Mouse (Mus musculus): ENCODE results near the gene Gnat3. TPM values are rescaled to one million over a fixed set of nuclear protein-coding genes. Genes with fewer than 3 reads are reported as not detected.
"Not testable (repeated sequence)": the region's sequence is repeated elsewhere in the genome, so short reads cannot be mapped to it uniquely, and the experiment has no call there.

The Gnat3 gene
- not detected for total RNA-seq (2021)

- no peak for DNase-seq (ENCODE audit: extremely low spot score in 1 of 2, low spot score in 1 of 2)
Measured at GRCm38 (mm10) chr5:17962249-17962648, at the start of gene Gnat3. Gene Gnat3 (plus strand): TSS chr5:17962549.

DNA sequence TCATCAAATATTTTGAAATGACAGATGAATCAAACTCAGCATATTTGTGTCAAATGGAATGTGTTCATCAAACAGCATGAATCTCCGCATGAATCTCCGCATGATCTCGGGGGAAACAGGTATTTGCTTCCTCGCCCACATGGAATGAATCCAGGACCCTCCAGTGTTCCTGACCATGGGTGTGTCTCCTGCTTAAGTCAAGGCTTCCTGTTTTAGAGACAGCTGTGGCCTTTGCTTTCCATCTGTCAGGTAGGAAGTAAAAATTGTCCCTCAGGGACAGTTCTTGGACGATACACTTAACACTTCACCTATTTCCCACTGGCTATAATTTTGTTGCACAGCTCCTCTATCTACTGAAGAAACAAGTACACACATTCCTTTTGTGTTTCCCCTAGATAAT lies 43.4 kb upstream of the Gnat3 start:
- DNase-seq (ENCODE audit: extremely low spot score in 1 of 2, low spot score in 1 of 2), result no peak

GRCm38 (mm10) chr5:17923648-17924047 lies 38.7 kb upstream of the Gnat3 start:
- no peak for DNase-seq (ENCODE audit: extremely low spot score in 1 of 2, low spot score in 1 of 2)

DNA sequence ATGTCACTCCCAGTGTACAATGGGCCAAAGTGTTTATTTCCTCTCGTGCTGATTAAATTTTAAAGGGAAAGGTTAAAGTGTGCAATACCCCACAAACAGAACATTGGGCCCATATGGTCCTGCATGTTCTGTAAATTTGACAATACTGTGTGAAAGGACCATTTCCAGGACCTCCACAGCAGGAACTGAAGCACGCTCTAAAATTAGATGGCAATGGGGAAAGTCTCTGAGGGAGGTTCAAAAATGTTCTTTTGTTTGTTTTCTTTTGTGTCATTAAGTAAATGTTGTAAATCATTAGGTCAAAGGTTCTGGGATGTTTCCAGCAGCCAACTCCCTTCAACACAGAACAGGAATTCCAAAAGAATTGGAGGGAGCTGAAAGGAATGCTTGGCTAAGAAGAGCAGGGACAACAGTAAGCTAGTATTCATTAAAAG lies 38.2 kb upstream of the Gnat3 start:
- no peak for DNase-seq (ENCODE audit: extremely low spot score in 1 of 2, low spot score in 1 of 2)

- DNase-seq (ENCODE audit: extremely low spot score in 1 of 2, low spot score in 1 of 2), result no peak
Measured at GRCm38 (mm10) chr5:17928471-17928870, 33.9 kb upstream of the Gnat3 start.

GRCm38 (mm10) chr5:17929006-17929567 lies 33.3 kb upstream of the Gnat3 start:
- no peak for DNase-seq (ENCODE audit: extremely low spot score in 1 of 2, low spot score in 1 of 2)

DNA sequence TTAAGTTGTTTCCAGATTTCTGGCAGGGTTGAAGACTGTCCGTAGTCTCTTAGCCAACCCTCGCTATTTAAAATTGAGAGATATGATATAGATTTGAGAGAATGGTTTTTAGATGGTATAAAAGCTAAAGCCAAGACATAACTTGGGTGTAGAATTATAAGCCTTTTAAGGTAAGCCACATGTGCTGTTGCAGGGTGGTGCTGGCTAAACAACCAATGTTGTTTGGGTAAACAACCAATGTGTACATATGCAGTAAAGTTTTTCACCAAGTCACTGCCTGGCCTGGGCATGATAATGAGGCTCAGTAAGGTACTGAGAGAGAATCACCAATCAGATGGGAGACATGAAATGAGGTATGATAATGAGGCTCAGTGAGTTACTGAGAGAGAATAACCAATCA lies 30.8 kb upstream of the Gnat3 start:
- not testable (repeated sequence) for DNase-seq (ENCODE audit: extremely low spot score in 1 of 2, low spot score in 1 of 2)

- DNase-seq (ENCODE audit: extremely low spot score in 1 of 2, low spot score in 1 of 2), result no peak
Measured at GRCm38 (mm10) chr5:17934501-17934900, 27.8 kb upstream of the Gnat3 start.

GRCm38 (mm10) chr5:17938170-17938939 lies 24.0 kb upstream of the Gnat3 start:
- DNase-seq (ENCODE audit: extremely low spot score in 1 of 2, low spot score in 1 of 2), result no peak

DNA sequence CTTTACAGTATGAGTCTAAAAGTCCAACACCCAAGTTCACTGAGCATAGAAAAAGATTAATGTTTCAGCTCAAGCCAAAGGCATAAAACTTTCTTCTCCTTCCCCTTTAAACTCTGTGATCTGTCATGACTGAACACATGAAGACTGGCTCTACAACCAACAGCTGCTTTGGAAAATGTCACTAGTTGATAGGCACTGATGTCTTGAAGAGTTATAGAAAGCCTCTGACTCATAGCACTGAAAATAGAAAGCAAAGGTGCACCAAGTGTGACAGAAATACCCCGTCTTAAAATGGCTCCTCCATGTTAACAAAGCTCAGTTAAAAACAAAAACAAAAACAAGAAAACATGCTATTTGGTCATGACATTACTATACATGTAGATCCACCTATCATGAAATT lies 5.9 kb upstream of the Gnat3 start:
- no peak for DNase-seq (ENCODE audit: extremely low spot score in 1 of 2, low spot score in 1 of 2)

GRCm38 (mm10) chr5:17969704-17970390 lies 7.5 kb downstream of the Gnat3 start:
- peak in 1 of 2 experiments; percentile 3 for DNase-seq (ENCODE audit: extremely low spot score in 1 of 2, low spot score in 1 of 2)

DNA sequence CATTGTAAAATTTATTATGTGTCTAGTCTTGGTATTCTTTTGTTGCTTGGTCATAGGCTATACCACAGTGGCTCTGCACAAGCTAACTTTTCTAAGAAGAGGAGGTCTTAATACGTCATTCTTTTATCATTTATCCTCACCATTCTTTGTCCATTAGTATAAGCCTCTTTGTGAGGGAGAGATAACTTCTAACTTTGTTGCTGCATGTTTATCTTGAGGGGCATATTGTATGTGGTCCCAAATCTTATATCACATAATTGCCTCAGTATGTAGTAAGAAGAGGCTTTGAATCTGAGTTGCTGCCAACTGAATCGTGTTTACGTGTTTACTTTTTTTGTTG lies 8.0 kb downstream of the Gnat3 start:
- DNase-seq (ENCODE audit: extremely low spot score in 1 of 2, low spot score in 1 of 2), result no peak

DNA sequence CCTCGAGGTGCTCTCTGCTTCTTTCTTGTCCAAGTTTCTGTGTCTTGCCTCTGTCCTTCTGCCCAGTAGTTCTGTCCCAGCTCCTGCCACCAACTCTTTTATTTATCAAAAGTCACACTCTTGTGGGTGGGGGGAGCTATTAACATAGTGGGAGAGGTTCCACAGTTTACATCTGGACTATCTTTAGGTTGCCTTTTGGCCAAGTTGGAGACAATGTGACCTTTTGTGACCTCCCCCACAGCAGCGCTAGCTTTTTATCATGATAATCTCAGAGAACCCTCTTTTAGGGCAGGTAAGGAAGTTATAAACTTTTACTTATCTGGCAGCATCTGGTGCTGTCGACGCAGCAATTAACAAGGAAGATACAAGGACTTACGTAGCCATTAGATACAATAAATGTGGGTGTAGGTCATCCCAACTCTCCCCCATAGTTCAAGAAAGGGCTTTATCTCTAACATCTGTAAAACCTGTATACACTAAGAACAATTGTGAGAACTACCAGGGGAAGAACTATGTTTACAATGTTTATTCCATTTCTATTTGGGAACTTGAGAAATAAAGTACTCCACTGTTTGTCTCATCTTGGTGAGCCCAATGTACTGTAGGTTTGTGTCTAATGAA lies 18.3 kb downstream of the Gnat3 start:
- no peak for DNase-seq (ENCODE audit: extremely low spot score in 1 of 2, low spot score in 1 of 2)

- no peak for DNase-seq (ENCODE audit: extremely low spot score in 1 of 2, low spot score in 1 of 2)
Measured at GRCm38 (mm10) chr5:17982770-17983169, 20.4 kb downstream of the Gnat3 start.

- DNase-seq (ENCODE audit: extremely low spot score in 1 of 2, low spot score in 1 of 2), result no peak
Measured at GRCm38 (mm10) chr5:17984522-17984921, 22.2 kb downstream of the Gnat3 start.

DNA sequence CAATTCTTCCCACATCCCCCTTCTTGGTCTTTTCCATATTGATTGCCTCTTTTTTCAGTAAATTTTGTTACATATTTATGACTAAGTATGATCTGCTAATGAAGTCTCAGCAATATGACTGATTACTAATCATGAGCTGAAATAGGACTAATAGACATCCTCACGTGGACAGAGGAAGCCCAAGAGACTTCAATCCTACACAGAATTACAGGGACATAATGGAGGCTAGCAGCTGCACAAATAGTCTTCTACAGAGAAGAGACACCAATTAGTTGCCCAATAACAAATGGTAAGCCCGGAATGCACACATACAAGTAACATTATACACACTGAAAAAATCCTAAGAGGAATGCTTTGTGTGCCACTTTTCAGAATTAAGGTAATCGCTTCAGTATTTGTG lies 24.3 kb downstream of the Gnat3 start:
- no peak for DNase-seq (ENCODE audit: extremely low spot score in 1 of 2, low spot score in 1 of 2)

DNA sequence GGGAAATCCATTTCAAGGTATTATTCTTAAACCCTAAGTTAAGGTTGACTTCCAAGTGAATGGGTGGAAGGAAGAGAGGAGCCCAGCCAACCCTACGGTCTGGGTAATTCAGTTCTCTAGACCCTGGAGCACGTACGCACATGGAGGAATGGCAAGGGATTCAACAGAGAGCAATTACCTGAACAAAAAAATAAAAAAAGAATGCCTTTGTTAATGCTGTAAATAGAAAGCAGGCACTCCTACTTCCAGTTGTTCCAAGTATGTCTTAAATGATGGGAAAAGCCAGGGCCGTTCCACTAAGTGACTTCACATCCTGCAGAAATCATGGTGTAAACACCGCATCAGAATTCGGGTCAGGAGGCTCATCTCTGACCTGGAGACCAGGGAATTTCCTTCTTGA lies 28.3 kb downstream of the Gnat3 start:
- no peak for DNase-seq (ENCODE audit: extremely low spot score in 1 of 2, low spot score in 1 of 2)

DNA sequence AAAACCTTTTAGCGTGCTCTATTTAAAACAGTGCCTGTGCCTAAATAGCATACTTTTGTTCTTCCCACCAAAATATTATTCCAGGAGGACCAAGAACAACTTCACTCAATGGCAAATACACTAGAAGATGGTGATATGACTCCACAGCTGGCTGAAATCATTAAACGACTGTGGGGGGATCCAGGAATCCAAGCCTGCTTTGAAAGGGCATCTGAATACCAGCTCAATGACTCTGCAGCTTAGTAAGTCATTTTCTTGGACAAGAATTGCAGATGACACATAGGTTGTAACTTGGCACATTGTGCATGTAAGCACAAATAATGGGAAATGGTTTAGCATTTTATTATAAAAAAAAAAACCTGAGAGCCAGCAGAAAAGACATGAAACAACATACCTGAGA lies 37.2 kb downstream of the Gnat3 start:
- no peak for DNase-seq (ENCODE audit: extremely low spot score in 1 of 2, low spot score in 1 of 2)

GRCm38 (mm10) chr5:18000185-18000584 lies 37.8 kb downstream of the Gnat3 start:
- no peak for DNase-seq (ENCODE audit: extremely low spot score in 1 of 2, low spot score in 1 of 2)

DNA sequence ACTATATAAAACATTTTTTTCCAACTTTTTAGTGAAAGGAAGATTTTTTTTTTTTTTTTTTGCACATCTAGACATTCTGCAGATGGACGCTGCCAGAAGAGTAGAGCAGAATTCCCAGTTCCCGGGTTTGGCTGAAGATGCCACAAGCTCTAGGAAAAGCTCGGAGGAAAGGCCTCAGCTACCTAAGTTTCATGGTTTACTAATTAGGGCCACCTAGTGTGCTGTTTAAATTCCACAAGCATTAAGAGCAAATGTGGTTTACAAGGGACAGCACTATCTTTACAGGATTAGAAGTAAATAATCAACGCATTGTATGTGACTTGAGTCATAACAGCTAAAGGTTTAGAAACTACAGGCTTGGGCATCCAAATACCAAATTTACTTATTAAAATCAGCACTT lies 39.3 kb downstream of the Gnat3 start:
- no peak for DNase-seq (ENCODE audit: extremely low spot score in 1 of 2, low spot score in 1 of 2)

- DNase-seq (ENCODE audit: extremely low spot score in 1 of 2, low spot score in 1 of 2), result no peak
Measured at GRCm38 (mm10) chr5:18003675-18004074, 41.3 kb downstream of the Gnat3 start.

Data from layer of hippocampus, postnatal 25 days (tissue).